Mouse (Mus musculus): ENCODE measurements at regions not wholly inside any gene's neighbourhood (a gene's known extent, or its start where the extent isn't known, plus 50 kb on each side); places are given as distances from the start of the nearest gene placed in this dataset.

DNA sequence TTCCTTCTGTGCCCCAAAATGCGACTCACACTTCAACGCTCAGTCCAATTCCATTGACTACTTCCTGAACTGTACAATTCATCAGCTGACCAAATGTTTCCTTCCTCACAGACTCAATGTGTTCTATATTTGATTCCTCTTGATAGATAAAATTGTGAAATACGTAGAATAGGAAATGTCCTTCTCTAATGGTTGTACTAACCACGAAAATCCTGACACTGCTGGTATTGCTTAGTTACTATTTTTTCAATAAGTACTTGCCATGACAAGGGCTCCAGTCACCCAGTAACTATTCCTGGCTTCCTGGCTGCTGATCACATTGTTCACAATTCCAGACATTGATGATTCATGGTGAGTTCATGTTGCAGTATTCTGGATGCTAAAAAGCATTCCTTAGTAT lies 75.7 kb upstream of the B430305J03Rik start:
- TF ChIP-seq MAFK (IDR thresholded peaks at IDR 0.05; ENCODE audit: borderline replicate concordance, low read depth, low read length) (no peak), RCOR1 (IDR thresholded peaks at IDR 0.05; ENCODE audit: low read depth, low read length) (no peak), CHD2 (IDR thresholded peaks at IDR 0.05; ENCODE audit: low read length) (no peak), CTCF (IDR thresholded peaks at IDR 0.05 in 2 of 3, conservative IDR thresholded peaks at IDR 0.05 in 1 of 3; ENCODE audit: control insufficient read depth in 1 of 3, insufficient read depth in 1 of 3, low read depth in 2 of 3, low read length in 3 of 3, poor library complexity in 1 of 3, severe bottlenecking in 1 of 3) (no peak), EP300 (IDR thresholded peaks at IDR 0.05; ENCODE audit: low read depth in 1 of 2, low read length in 2 of 2) (no peak), ZC3H11A (IDR thresholded peaks at IDR 0.05; ENCODE audit: low read depth, low read length) (no peak), TCF12 (IDR thresholded peaks at IDR 0.05; ENCODE audit: low read depth, low read length) (no peak), GABPA (IDR thresholded peaks at IDR 0.05; ENCODE audit: low read depth, low read length) (no peak), MYB (IDR thresholded peaks at IDR 0.05; ENCODE audit: low read depth, low read length) (no peak), MAZ (IDR thresholded peaks at IDR 0.05; ENCODE audit: low read depth, low read length) (no peak), POLR2A (IDR thresholded peaks at IDR 0.05; ENCODE audit: control insufficient read depth in 1 of 2, insufficient read depth in 1 of 2, low read depth in 1 of 2, low read length in 2 of 2, poor library complexity in 1 of 2) (no peak), E2F4 (IDR thresholded peaks at IDR 0.05; ENCODE audit: borderline replicate concordance, low read depth, low read length) (no peak), SIN3A (IDR thresholded peaks at IDR 0.05; ENCODE audit: low read length) (no peak), POLR2AphosphoS2 (IDR thresholded peaks at IDR 0.05; ENCODE audit: low read length) (no peak)

Measured in MEL (cell line).